13 mouse cellular contexts compared by ENCODE assay signal in the genomic region with DNA sequence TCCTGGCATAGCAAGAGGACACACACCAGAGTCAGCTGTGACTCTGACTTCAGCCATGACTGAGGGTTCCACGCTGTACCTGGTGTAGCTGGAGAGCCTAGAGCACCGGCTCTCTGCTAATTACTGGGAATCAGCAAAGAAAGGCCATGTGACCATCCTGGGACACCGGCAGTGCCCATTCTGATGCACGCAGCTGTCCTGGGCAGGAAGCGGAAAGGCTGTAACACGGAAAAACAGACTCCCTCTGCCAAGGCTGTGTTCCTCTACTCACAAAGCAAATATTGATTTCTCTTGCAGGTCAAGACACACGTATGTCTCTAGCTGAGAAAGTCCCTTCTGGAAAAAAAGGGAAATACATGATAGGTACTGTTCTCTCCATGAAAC. TPM values are rescaled to one million over a fixed set of nuclear protein-coding genes. Genes with fewer than 3 reads are reported as not detected.
A peak's percentile ranks its signal among the peaks of the same experiment; 100 is the strongest.
DNase-seq lines count a peak whose midpoint lies in the region; ATAC-seq and TF ChIP-seq lines count a peak whose summit lies in the region.
"Had no signal": no experiment of that assay in that cellular context is flagged by ENCODE, and none has a peak within 500 bp of the region (broad histone marks: within the 10 kb centered on the region; RNA-seq: fewer than 3 reads in every experiment).

No protein-coding gene starts in this region.

- DNase-seq in hindbrain, embryonic 10.5 days (ENCODE audit: low spot score), result no peak
- DNase-seq in ovary, adult 18-20 months (ENCODE audit: low spot score), result no peak
- no peak for DNase-seq in Muller cell, postnatal 12 days (ENCODE audit: inconsistent ontology term)
- no peak for DNase-seq in layer of hippocampus, adult 9-11 months
- DNase-seq: gastrocnemius, postnatal 14 days; right cerebral cortex, postnatal 14 days had no signal

- no peak for ATAC-seq in hindbrain, embryonic 12.5 days (ENCODE audit: low FRiP score)
- peak; percentile 23 for ATAC-seq in intestine, postnatal 0 days
- no peak for ATAC-seq in liver, embryonic 12.5 days
- ATAC-seq: activated CD4-positive, CD25-positive, alpha-beta regulatory T cell, adult 4 months had no signal

- H3K9me3 ChIP-seq in hindbrain, embryonic 10.5 days, result no peaks in the 10 kb centered on the region
- H3K9me3 ChIP-seq in hindbrain, embryonic 12.5 days (replicated peaks), result no peaks in the 10 kb centered on the region
- no peaks in the 10 kb centered on the region for H3K9me3 ChIP-seq in intestine, postnatal 0 days (ENCODE audit: control insufficient read depth)
- no peaks in the 10 kb centered on the region for H3K9me3 ChIP-seq in liver, embryonic 12.5 days (replicated peaks)
- H3K9me3 ChIP-seq: forebrain, embryonic 12.5 days; neural tube, embryonic 12.5 days had no signal

- no peak overlapping the region for H3K9ac ChIP-seq in hindbrain, embryonic 12.5 days
- H3K9ac ChIP-seq in intestine, postnatal 0 days (ENCODE audit: low read depth, low read length), result 0 out of 2 replicates have a peak overlapping the region, but pooled peaks have one; percentile 22
- no peak overlapping the region for H3K9ac ChIP-seq in liver, embryonic 12.5 days
- H3K9ac ChIP-seq: forebrain, embryonic 12.5 days; neural tube, embryonic 12.5 days had no signal

- H3K27ac ChIP-seq in hindbrain, embryonic 10.5 days, result peak overlapping the region; percentile 53; the same call in 1 of the 2 replicates
- no peak overlapping the region for H3K27ac ChIP-seq in hindbrain, embryonic 12.5 days
- H3K27ac ChIP-seq in intestine, postnatal 0 days (ENCODE audit: low read depth, low read length), result peak overlapping the region; percentile 98
- peak overlapping the region; percentile 95; the same call in 1 of the 2 replicates for H3K27ac ChIP-seq in liver, embryonic 12.5 days
- peak overlapping the region; percentile 100 for H3K27ac ChIP-seq in small intestine, adult 2 months (ENCODE audit: insufficient read depth, low read depth, low read length)
- H3K27ac ChIP-seq: forebrain, embryonic 12.5 days; neural tube, embryonic 12.5 days had no signal

- no peaks in the 10 kb centered on the region for H3K36me3 ChIP-seq in hindbrain, embryonic 10.5 days
- H3K36me3 ChIP-seq in hindbrain, embryonic 12.5 days, result no peaks in the 10 kb centered on the region
- no peaks in the 10 kb centered on the region; the same call in 1 of the 2 replicates for H3K36me3 ChIP-seq in intestine, postnatal 0 days (ENCODE audit: control insufficient read depth, insufficient read depth)
- no peaks in the 10 kb centered on the region for H3K36me3 ChIP-seq in liver, embryonic 12.5 days
- 0 out of 2 replicates have a peak, but pooled peaks cover 2% of the 10 kb centered on the region for H3K36me3 ChIP-seq in small intestine, adult 2 months (ENCODE audit: control insufficient read depth, insufficient read depth, low read length)
- H3K36me3 ChIP-seq: forebrain, embryonic 12.5 days; neural tube, embryonic 12.5 days had no signal

- H3K4me3 ChIP-seq in hindbrain, embryonic 10.5 days, result no peak overlapping the region
- no peak overlapping the region for H3K4me3 ChIP-seq in hindbrain, embryonic 12.5 days
- H3K4me3 ChIP-seq in intestine, postnatal 0 days (ENCODE audit: low read depth, low read length), result no peak overlapping the region
- H3K4me3 ChIP-seq in liver, embryonic 12.5 days, result no peak overlapping the region
- H3K4me3 ChIP-seq in small intestine, adult 2 months (ENCODE audit: low read depth, low read length), result peak overlapping the region; percentile 53
- H3K4me3 ChIP-seq: forebrain, embryonic 12.5 days; neural tube, embryonic 12.5 days had no signal

- TF ChIP-seq POLR2A in small intestine, adult 2 months (IDR thresholded peaks at IDR 0.05; ENCODE audit: low read depth, low read length), result no peak

- peak; percentile 7; the same call in 1 of the 2 replicates for TF ChIP-seq CTCF in intestine, postnatal 0 days (IDR thresholded peaks at IDR 0.05; ENCODE audit: low read depth)
- TF ChIP-seq CTCF in small intestine, adult 2 months (IDR thresholded peaks at IDR 0.05; ENCODE audit: extremely low read depth, insufficient read length, insufficient replicate concordance, low read depth, low read length), result no peak

- H3K27me3 ChIP-seq in hindbrain, embryonic 10.5 days (ENCODE audit: insufficient read depth, poor library complexity, severe bottlenecking), result no peaks in the 10 kb centered on the region
- H3K27me3 ChIP-seq in hindbrain, embryonic 12.5 days, result no peaks in the 10 kb centered on the region
- H3K27me3 ChIP-seq in intestine, postnatal 0 days (replicated peaks; ENCODE audit: control insufficient read depth, insufficient read depth, low read length), result no peaks in the 10 kb centered on the region
- H3K27me3 ChIP-seq in liver, embryonic 12.5 days (replicated peaks), result no peaks in the 10 kb centered on the region; the same call in 1 of the 2 replicates
- no peaks in the 10 kb centered on the region for H3K27me3 ChIP-seq in small intestine, adult 2 months (ENCODE audit: control insufficient read depth, insufficient read depth, low read length)
- H3K27me3 ChIP-seq: forebrain, embryonic 12.5 days; neural tube, embryonic 12.5 days had no signal

- 87% methylated on average over 7 of the region's 7 CpGs for WGBS in hindbrain, embryonic 10.5 days
- 71% methylated on average over 7 of the region's 7 CpGs for WGBS in hindbrain, embryonic 12.5 days
- 25% methylated on average over 7 of the region's 7 CpGs for WGBS in intestine, postnatal 0 days
- 85% methylated on average over 7 of the region's 7 CpGs for WGBS in liver, embryonic 12.5 days (ENCODE audit: insufficient replicate concordance)
- 13% methylated on average over 7 of the region's 7 CpGs for WGBS in small intestine, adult 2 months

- peaks cover 29% of the 10 kb centered on the region for H3K4me1 ChIP-seq in hindbrain, embryonic 10.5 days (replicated peaks)
- H3K4me1 ChIP-seq in hindbrain, embryonic 12.5 days, result no peaks in the 10 kb centered on the region; the same call in 1 of the 2 replicates
- H3K4me1 ChIP-seq in intestine, postnatal 0 days (replicated peaks; ENCODE audit: control insufficient read depth, insufficient read depth, low read length), result peaks cover 23% of the 10 kb centered on the region
- peaks cover 94% of the 10 kb centered on the region for H3K4me1 ChIP-seq in liver, embryonic 12.5 days
- H3K4me1 ChIP-seq in small intestine, adult 2 months (ENCODE audit: control insufficient read depth, insufficient read depth, insufficient read length, low read length), result peaks cover 50% of the 10 kb centered on the region
- H3K4me1 ChIP-seq: neural tube, embryonic 12.5 days had no signal

- no peak overlapping the region for H3K4me2 ChIP-seq in hindbrain, embryonic 12.5 days (replicated peaks)
- H3K4me2 ChIP-seq in intestine, postnatal 0 days (replicated peaks; ENCODE audit: low read depth), result peak overlapping the region; percentile 45
- H3K4me2 ChIP-seq in liver, embryonic 12.5 days, result no peak overlapping the region
- H3K4me2 ChIP-seq: forebrain, embryonic 12.5 days; neural tube, embryonic 12.5 days had no signal

RNA-seq across cellular contexts. Expression of gene Tspan15, which starts 12.3 kb away (rescaled TPM):
- polyA plus RNA-seq in hindbrain, embryonic 10.5 days (2016; fragmentation: Nextera tagmentation; extraction: Ambion mirVana), result 18.6 and 18.8 TPM in 2 replicates
- 15.7 and 16.0 TPM in 2 replicates for polyA plus RNA-seq in hindbrain, embryonic 12.5 days (2016; fragmentation: Nextera tagmentation; extraction: Ambion mirVana)
- polyA plus RNA-seq in intestine, postnatal 0 days (2015; fragmentation: Nextera tagmentation; extraction: Ambion mirVana), result 96.8 and 100 TPM in 2 replicates
- 8.9 and 11.6 TPM in 2 replicates for polyA plus RNA-seq in liver, embryonic 12.5 days (2016; fragmentation: Nextera tagmentation; extraction: Ambion mirVana)
- polyA plus RNA-seq in small intestine, adult 2 months (2012; rRNA removed), result 179 and 504 TPM in 2 replicates

RNA-seq across cellular contexts. Expression of gene Tacr2, which starts 33.5 kb away (rescaled TPM):
- not detected in 2 replicates for polyA plus RNA-seq in hindbrain, embryonic 10.5 days (2016; fragmentation: Nextera tagmentation; extraction: Ambion mirVana)
- polyA plus RNA-seq in hindbrain, embryonic 12.5 days (2016; fragmentation: Nextera tagmentation; extraction: Ambion mirVana), result not detected in 2 replicates
- 0.31 and 0.90 TPM in 2 replicates for polyA plus RNA-seq in intestine, postnatal 0 days (2015; fragmentation: Nextera tagmentation; extraction: Ambion mirVana)
- polyA plus RNA-seq in liver, embryonic 12.5 days (2016; fragmentation: Nextera tagmentation; extraction: Ambion mirVana), result not detected in 2 replicates
- polyA plus RNA-seq in small intestine, adult 2 months (2012; rRNA removed), result 3.8 and 7.7 TPM in 2 replicates
- polyA plus RNA-seq: activated CD4-positive, CD25-positive, alpha-beta regulatory T cell, adult 4 months; forebrain, embryonic 12.5 days; neural tube, embryonic 12.5 days had no signal
